Mouse (Mus musculus): ENCODE data around the gene Adgrv1. TPM values are rescaled to one million over a fixed set of nuclear protein-coding genes. Genes with fewer than 3 reads are reported as not detected.
A peak's percentile ranks its signal among the peaks of the same experiment; 100 is the strongest.
"Not testable (repeated sequence)": the region's sequence is repeated elsewhere in the genome, so short reads cannot be mapped to it uniquely, and the experiment has no call there.

The Adgrv1 gene
- total RNA-seq (2021) (1 to 10 TPM; 1.2 to 2.0 TPM), polyA plus RNA-seq (2012; rRNA removed) (0.58 and 0.79 TPM in 2 replicates)
- long read RNA-seq, partial matches to known transcripts, result 0 of 1 reads
- long read RNA-seq, other reads (novel, unspliced or antisense), result 1 of 1 reads

DNA sequence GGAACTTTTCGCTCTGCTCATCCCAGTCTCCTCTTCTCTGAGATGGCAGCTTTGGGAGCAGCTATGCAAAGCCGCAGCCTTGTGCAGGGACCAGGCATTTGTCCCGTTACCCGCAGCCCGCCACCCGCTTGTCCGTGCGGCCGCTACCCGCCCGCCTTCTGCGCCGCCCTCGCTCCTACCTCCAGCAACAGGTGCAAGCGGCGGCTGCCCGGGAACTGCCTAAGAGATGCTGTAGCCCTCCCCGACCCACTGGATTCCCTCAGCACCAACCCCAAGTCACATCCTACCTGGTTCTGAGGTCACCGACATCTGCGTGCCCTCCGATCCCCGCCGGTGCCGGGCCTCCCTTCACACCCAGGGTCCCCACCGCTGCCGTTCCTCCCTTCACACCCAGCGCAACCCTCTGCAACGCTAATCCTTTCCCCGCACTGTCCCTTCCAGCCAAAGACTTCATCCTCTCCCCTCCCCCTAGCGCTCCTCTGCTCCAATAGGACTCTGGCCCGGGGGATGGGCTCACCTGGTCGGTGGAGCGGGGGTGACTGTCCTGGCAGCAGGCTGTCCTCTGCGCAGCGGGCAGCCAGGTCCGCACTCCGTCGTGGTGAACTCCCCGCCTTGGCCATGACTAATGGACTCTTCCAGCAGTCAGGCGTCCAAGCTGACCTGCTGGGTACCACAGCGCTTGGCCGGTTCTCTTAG, at the start of gene Adgrv1:
Gene Adgrv1, minus strand, starts transcription at position 435 of the 696 bp plus-strand sequence.
- peak; percentile 90 for DNase-seq

DNA sequence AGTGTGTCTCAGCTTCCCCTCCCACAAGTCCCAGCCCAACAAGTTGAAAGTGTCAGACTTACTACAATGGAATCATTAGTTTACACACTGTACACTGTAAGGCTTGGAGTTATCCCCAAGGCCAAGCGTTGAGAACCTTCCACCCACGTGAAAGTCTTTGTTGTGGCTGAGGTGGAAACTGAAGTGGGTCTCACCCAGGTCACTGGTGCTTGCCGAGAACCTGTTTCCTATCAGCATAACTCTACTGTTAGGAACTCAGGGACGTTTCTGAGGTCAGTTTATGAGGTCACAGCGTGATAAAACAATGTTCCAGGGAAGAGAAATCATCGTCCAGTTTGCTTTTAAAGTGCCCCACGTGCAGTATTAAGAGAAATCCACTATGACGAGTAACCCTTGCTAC, 42.4 kb upstream of the Adgrv1 start:
- no peak for DNase-seq

DNA sequence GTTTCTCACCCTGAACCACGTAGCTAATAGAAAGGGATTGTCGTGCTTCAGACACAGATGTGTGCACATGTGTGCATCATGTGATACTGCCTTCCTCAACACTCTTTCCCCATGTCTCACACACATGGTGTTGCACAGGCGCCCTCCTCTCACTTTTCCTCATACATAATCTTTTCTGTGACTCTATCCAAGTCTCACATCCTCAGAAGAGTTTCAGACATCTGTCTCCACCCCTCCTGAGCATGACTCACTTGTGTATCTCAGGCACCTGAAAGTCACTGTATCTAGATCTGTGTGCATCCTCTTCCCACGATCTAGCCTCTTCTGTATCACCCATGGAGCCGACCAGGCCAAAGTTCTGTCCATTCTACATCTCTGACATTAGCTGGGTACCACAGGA, 34.8 kb upstream of the Adgrv1 start:
- DNase-seq, result no peak

DNA sequence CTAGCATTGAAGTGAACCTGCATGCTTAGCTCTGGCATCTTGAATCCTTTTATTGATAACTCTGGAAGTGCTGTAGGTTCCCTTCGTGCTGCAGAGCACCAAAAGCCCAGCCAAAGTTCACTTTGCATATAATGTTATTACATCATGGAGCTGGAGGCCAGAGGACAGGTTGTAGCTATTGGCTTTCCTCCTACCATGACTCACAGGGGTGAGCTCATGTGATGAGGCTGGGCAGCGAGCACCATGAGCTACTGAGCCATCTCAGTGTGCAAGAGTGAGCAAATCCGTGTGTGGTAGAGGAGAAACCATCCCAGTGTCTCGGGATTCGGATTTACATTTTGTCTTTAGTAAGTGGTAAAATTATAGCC, 31.4 kb upstream of the Adgrv1 start:
- peak; percentile 65 for DNase-seq

DNA sequence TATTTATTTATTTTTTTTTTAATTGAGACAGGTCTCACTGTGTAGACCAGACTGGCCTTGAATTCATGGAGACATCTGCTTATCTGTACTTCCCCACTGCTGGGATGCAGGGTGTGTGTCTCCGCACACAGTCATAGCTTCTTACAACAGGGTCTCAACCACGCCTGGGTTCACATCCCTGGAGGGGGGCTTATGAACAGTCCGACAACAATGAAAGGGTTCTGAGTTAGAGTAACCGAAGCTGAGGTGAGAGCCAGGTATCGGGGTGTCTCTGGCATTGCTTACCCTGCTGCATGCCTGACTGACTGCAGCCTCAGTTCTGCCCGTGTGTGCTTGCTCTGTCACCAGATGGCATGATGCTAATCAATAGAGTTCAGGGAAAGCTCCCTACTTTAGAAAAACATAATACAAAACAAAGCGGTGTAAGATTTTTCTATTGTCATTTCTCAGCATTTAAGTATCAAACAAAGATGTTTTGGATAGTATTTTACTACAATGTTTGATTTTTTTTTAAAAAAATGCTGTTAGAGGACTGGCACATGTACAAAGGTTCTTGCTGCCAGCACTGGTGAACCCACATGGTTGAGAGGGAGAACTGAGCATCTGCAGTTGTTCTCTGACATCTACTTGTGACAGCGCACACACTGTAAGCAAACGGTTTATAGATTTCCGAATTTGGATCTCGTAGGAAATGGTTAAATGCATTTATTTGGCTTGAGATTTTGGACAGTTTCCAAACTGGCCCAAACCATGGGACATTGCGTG, 30.8 kb upstream of the Adgrv1 start:
- no peak for DNase-seq

- DNase-seq, result no peak
Measured at GRCm38 (mm10) chr13:81658053-81658752, 25.2 kb upstream of the Adgrv1 start.

DNA sequence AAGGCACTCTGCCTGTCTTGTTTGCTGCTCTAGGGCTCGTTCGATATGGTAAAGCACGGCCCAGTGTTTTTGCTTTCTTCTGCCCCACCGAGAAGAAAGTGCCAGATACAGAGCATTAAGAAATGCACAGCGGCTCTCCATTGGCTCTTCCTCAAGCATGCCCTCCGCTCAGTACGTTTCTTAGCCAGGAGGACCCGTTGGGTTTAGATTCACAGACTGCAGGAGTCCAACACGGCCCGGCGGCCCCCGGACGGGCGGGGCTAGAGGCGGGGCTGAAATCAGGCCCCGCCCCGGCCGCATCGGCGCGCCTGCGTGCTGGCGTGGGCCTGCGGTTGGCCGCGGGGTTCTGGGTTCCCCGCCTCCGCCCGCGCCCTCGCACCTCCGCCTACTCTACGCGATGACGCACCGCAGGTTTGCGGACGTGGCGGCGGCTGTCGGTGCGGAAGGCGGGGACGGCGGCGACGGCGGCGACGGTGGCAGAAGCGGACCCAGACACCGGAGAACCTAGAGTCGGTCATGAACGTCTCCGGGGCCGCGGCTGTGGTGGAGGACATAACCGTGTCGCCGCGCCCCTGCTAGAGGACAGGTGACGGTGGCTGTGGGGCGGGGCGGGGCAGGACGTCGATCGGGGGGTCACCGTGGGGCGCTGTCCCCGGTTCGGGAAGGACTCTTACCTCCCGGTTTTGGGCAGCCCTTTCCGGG, 24.5 kb upstream of the Adgrv1 start, which contains the start of gene Lysmd3:
Gene Lysmd3, plus strand, starts transcription at position 313 of the 702 bp plus-strand sequence.
- DNase-seq, result peak; percentile 96

GRCm38 (mm10) chr13:81657008-81657350, 24.0 kb upstream of the Adgrv1 start:
- DNase-seq, result no peak

GRCm38 (mm10) chr13:81656091-81656850, 23.3 kb upstream of the Adgrv1 start:
- peak; percentile 14 for DNase-seq

- not testable (repeated sequence) for DNase-seq
Measured at GRCm38 (mm10) chr13:81650382-81650781, 17.4 kb upstream of the Adgrv1 start.

DNA sequence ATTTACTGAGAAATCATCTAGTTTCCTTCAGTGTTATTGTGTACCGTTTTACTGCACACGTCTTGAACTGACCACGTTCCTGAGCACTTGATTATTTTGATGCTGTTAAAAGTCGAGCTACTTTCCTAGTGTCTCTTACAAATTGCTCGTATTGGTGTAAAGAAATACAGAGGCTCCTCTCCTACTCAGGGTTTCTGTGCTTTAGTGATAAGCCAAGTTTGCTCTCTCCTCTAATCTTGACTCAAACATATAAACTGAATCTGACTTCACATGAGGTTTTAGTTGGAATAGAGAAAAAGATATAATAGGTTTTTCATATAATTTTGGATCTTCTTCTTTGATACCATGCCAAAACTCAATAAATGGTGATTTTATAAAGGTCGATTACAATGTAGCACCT, 13.4 kb upstream of the Adgrv1 start:
- DNase-seq, result no peak

DNA sequence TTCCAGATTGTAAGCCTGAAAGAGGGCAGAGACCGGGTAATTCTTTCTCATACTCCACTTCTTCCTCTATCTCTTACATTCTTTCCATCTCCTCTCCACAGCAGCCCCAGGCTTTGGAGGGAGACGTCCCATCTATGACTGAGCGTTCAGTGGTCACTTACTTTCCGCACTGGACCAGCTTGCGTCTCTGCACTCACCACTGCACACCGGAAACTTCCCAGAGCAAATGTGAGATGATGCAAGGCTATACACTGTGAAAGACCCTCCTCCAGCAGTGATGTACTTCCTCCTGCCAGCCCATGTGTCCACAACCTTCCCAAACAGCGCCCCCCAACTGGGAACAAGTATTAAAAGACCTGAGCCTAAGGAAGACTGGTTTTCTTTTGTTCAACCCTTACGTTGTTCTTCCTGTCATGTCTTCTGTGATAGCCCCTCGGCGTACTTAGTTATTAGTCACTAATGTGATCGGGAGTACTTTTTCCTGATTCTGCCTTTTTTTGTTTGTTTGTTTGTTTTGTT, 11.2 kb upstream of the Adgrv1 start:
- DNase-seq, result no peak

DNA sequence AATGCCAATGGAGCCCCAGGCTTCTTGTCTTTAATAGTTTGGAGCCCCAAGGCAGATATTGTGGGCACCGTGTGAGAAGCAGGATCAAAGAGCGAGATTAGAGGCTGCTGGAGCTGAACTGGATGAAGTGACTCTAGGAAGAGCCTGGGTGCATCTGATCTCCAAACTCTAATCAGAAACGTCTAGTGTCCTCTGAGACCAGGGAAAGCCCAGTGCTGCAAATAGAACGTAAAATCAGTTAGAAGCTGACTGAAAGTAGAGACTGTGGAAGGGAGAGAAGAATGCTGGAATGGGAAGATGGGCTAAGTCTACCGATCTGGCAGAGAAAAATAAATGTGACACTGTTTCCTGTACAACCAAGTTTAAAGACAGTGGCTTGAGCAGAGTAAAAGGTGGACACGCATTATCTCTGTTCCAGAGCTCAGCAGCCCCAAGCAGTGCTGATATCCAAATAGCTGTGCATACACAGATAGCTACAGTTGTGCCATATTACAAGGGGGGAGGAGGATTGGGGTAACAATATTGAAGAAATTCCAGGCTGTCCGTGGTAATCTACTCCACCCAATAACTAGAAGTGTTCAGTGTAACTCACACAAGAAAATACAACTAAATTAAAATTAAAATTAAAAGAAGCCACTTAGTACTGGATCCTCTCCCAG, 9.7 kb upstream of the Adgrv1 start:
- DNase-seq, result no peak

DNA sequence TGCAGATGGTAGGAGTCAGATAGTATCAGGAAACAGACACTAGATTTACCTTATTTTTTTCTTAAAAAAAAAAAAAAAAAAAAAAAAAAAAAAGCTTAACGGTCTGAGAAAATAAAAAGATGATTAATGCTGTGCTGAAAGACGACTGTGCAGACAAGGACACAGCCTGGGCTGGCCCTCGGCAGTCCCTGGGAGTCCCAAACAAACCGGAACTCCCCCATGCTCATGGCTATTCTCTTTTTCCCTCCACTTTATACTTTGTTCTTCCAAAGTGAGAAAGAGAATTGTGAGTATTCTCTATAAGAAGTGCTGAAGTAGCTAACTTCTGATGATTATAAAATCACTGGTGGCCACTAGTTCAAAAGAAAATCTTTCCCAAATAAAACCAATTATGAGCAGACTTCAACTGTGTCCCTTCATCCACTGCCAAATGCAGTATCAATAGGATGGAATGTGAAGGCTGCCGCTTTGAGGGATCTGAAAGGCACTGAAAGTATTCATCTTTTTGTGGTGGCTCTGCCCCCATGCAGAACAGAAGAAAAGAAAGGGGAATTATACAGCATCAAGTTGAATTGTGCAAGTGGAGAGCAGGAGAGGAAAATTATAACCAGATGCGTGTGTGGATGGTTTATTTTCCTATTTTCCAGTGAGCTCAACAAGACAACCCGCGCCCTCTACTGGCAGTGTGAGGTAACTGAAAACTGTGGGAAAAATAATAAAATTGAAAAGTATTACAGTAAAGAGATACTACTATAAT, 8.5 kb upstream of the Adgrv1 start:
- DNase-seq, result peak; percentile 34

GRCm38 (mm10) chr13:81640881-81641280, 7.9 kb upstream of the Adgrv1 start:
- no peak for DNase-seq

DNA sequence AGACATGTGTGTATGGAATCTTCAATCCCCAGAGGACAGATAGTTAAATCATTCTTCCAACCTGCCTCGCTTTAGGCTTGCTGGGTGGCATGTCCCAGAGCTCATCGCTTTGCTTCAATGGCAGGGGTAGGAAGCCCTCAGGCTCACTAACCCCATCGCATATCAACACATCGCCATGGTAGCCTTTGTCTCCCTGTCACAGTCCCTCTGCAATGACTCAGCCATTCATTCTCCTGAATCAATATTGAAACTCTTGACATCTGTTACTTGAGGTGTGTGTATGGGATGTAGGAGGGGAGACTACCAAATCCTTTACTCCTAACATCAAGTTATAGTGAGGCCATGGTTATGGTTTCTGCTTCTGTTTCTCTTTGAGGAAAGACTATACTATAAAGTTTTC, 6.7 kb upstream of the Adgrv1 start:
- DNase-seq, result no peak

DNA sequence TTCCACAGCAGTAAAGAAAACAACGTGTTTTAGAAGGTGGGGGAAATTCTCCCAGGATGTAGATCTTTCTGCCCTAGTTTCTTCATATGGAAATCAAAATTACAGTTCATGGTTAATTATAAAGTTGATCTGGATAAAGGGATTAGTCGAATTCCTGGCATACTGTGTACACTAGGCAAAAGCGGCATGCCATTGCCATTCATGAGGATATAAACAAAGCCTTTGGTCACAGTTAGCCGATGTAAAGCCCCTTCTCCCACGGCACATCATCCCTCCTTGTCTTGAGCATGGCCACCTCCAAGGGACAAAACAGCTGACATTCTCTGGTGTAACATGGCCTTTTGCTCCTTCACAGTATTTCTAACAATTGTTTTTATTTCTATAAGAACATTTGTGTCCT, 2.4 kb downstream of the Adgrv1 start:
- DNase-seq, result no peak

GRCm38 (mm10) chr13:81629395-81629794, 3.6 kb downstream of the Adgrv1 start:
- DNase-seq, result no peak

GRCm38 (mm10) chr13:81628631-81629190, 4.2 kb downstream of the Adgrv1 start:
- DNase-seq, result no peak

All from adrenal gland, adult 2 months (tissue).